Comparison of ENCODE assay signal across 8 mouse cellular contexts in the genomic region with DNA sequence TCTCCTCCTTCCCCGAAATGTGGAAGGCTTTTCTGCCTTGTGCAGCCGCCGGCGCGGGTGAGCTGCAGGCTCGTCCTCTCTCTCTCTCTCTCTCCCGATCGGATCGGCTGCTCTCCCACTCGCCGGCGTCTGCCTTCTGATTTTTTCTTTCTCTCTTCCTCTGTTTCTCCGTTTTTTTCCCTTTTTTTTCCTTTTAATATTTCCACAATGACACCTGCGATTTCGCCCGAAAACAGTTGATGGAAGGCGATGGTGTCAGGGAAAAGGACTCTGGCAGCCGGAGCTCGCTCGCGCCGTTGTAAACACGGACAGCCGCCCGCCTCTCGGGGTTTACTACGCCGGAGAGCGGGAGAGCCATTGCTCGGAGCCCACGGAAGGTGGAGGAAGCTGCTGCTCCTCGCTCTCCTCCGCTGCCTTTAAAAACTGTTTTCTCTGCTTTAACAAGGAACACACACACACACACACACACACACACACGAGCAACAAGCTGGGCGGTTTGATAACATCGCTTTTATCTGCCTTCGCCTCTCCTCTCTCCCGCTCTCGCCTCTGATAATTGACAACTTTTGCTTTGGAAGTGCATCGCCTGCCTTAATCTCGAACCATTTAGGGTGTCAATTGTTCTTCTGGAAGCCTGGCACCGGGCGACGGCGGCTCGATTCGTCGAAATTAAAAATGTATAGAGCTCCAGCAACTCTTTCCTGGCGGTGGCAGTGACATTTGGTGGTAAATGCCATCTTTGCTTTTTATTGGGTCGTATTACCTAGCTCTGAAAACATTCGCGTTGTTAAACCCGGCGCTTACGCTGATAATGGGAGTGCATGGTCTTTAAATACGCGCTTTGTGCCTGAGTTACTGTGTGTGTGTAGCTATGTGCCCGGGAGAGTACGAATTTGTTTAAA. TPM values are rescaled to one million over a fixed set of nuclear protein-coding genes. Genes with fewer than 3 reads are reported as not detected.
DNase-seq lines count a peak whose midpoint lies in the region; ATAC-seq and TF ChIP-seq lines count a peak whose summit lies in the region.

No protein-coding gene starts in this region.

- no peaks in the 10 kb centered on the region for H3K36me3 ChIP-seq in forebrain, postnatal 0 days (ENCODE audit: insufficient read depth)
- no peaks in the 10 kb centered on the region for H3K36me3 ChIP-seq in intestine, embryonic 16.5 days (ENCODE audit: control insufficient read depth, insufficient read depth, low read length)
- H3K36me3 ChIP-seq in liver, embryonic 13.5 days = 0 out of 2 replicates have a peak, but pooled peaks cover 6% of the 10 kb centered on the region
- H3K36me3 ChIP-seq in neural tube, embryonic 11.5 days (ENCODE audit: control insufficient read depth, insufficient read depth, low read length) = no peaks in the 10 kb centered on the region

- H3K27me3 ChIP-seq in forebrain, postnatal 0 days (ENCODE audit: insufficient read depth, low read length) = no peaks in the 10 kb centered on the region
- H3K27me3 ChIP-seq in intestine, embryonic 16.5 days (replicated peaks; ENCODE audit: control insufficient read depth, insufficient read depth, low read length) = no peaks in the 10 kb centered on the region
- H3K27me3 ChIP-seq in liver, embryonic 13.5 days = peaks cover 7% of the 10 kb centered on the region
- no peaks in the 10 kb centered on the region for H3K27me3 ChIP-seq in neural tube, embryonic 11.5 days (ENCODE audit: control insufficient read depth, insufficient read depth, low read length)

- no peak; the same call in 1 of the 2 replicates for ATAC-seq in forebrain, postnatal 0 days
- 0 out of 2 replicates have a peak, but pooled peaks have one; percentile 11 for ATAC-seq in intestine, embryonic 16.5 days
- peak; percentile 10; the same call in 1 of the 2 replicates for ATAC-seq in liver, embryonic 13.5 days (ENCODE audit: low read depth)
- ATAC-seq in neural tube, embryonic 11.5 days (ENCODE audit: insufficient read depth, low FRiP score, low TSS enrichment) = no peak

- peak overlapping the region; percentile 71 for H3K4me2 ChIP-seq in forebrain, postnatal 0 days (ENCODE audit: low read depth)
- peak overlapping the region; percentile 85 for H3K4me2 ChIP-seq in intestine, embryonic 16.5 days (ENCODE audit: low read depth, low read length)
- H3K4me2 ChIP-seq in liver, embryonic 13.5 days = peak overlapping the region; percentile 82
- H3K4me2 ChIP-seq in neural tube, embryonic 11.5 days (ENCODE audit: low read depth) = peak overlapping the region; percentile 74

- H3K27ac ChIP-seq in forebrain, postnatal 0 days (ENCODE audit: low read depth, low read length) = peak overlapping the region; percentile 99
- peak overlapping the region; percentile 86 for H3K27ac ChIP-seq in intestine, embryonic 16.5 days (ENCODE audit: low read length)
- H3K27ac ChIP-seq in liver, embryonic 13.5 days = peak overlapping the region; percentile 95
- H3K27ac ChIP-seq in neural tube, embryonic 11.5 days (ENCODE audit: low read depth, low read length) = peak overlapping the region; percentile 95

- TF ChIP-seq CTCF in forebrain, postnatal 0 days (IDR thresholded peaks at IDR 0.05; ENCODE audit: low read depth) = no peak

- peaks cover 21% of the 10 kb centered on the region for H3K4me1 ChIP-seq in forebrain, postnatal 0 days (ENCODE audit: insufficient read depth)
- peaks cover 15% of the 10 kb centered on the region; the same call in 1 of the 2 replicates for H3K4me1 ChIP-seq in intestine, embryonic 16.5 days (ENCODE audit: control insufficient read depth, insufficient read depth, low read length)
- H3K4me1 ChIP-seq in liver, embryonic 13.5 days (replicated peaks) = peaks cover 69% of the 10 kb centered on the region
- H3K4me1 ChIP-seq in neural tube, embryonic 11.5 days (ENCODE audit: control insufficient read depth, insufficient read depth, low read length) = peaks cover 26% of the 10 kb centered on the region

- 2% methylated on average over 59 of the region's 59 CpGs for WGBS in forebrain, postnatal 0 days
- WGBS in intestine, embryonic 16.5 days = under 1% methylated on average over 59 of the region's 59 CpGs
- under 1% methylated on average over 59 of the region's 59 CpGs for WGBS in liver, embryonic 13.5 days (ENCODE audit: insufficient replicate concordance)
- under 1% methylated on average over 57 of the region's 59 CpGs for WGBS in neural tube, embryonic 11.5 days

- peak overlapping the region; percentile 81 for H3K9ac ChIP-seq in forebrain, postnatal 0 days
- peak overlapping the region; percentile 84 for H3K9ac ChIP-seq in intestine, embryonic 16.5 days (ENCODE audit: low read depth, low read length)
- peak overlapping the region; percentile 99 for H3K9ac ChIP-seq in liver, embryonic 13.5 days
- H3K9ac ChIP-seq in neural tube, embryonic 11.5 days (ENCODE audit: low read length) = peak overlapping the region; percentile 95

- peak overlapping the region; percentile 85 for H3K4me3 ChIP-seq in forebrain, postnatal 0 days (ENCODE audit: low read depth, low read length)
- H3K4me3 ChIP-seq in intestine, embryonic 16.5 days (ENCODE audit: low read length) = peak overlapping the region; percentile 79
- peak overlapping the region; percentile 95 for H3K4me3 ChIP-seq in liver, embryonic 13.5 days (replicated peaks)
- H3K4me3 ChIP-seq in neural tube, embryonic 11.5 days (ENCODE audit: low read depth, low read length) = peak overlapping the region; percentile 84

- DNase-seq in gastrocnemius, adult 18-20 months (ENCODE audit: low spot score) = peak; percentile 32
- DNase-seq in gastrocnemius, adult 8-10 months (ENCODE audit: low spot score in 2 of 2) = no peak
- DNase-seq in brain, adult 2 months (ENCODE audit: low read depth, low spot score) = peak; percentile 50
- DNase-seq in forebrain, postnatal 0 days = peak; percentile 68
- DNase-seq in liver, embryonic 13.5 days = peak; percentile 48
- peak; percentile 65 for DNase-seq in neural tube, embryonic 11.5 days (ENCODE audit: low spot score)
- DNase-seq in thymus, postnatal 10 days (ENCODE audit: low spot score in 2 of 2) = peak; percentile 33 to 41

- no peaks in the 10 kb centered on the region for H3K9me3 ChIP-seq in forebrain, postnatal 0 days (ENCODE audit: low read length)
- no peaks in the 10 kb centered on the region for H3K9me3 ChIP-seq in intestine, embryonic 16.5 days (ENCODE audit: control insufficient read depth, low read length)
- H3K9me3 ChIP-seq in liver, embryonic 13.5 days (replicated peaks) = no peaks in the 10 kb centered on the region
- no peaks in the 10 kb centered on the region for H3K9me3 ChIP-seq in neural tube, embryonic 11.5 days (ENCODE audit: control insufficient read depth, low read length)

RNA-seq across cellular contexts. Expression of gene Med13l, which starts 0.9 kb away (rescaled TPM):
- total RNA-seq in gastrocnemius, adult 18-20 months (2021) = 10 to 100 TPM; 25.1 to 25.6 TPM
- total RNA-seq in gastrocnemius, adult 8-10 months (2022) = 10 to 100 TPM; 24.6 to 32.4 (median 26.1) TPM
- 27.9 and 31.0 TPM in 2 replicates for total RNA-seq in forebrain, postnatal 0 days (2014; rRNA removed)
- polyA plus RNA-seq in forebrain, postnatal 0 days (2015; fragmentation: Nextera tagmentation; extraction: Ambion mirVana) = 9.1 and 12.5 TPM in 2 replicates
- 6.4 and 6.6 TPM in 2 replicates for polyA plus RNA-seq in intestine, embryonic 16.5 days (2015; fragmentation: Nextera tagmentation; extraction: Ambion mirVana)
- 10.1 and 10.2 TPM in 2 replicates for polyA plus RNA-seq in liver, embryonic 13.5 days (2015; fragmentation: Nextera tagmentation; extraction: Ambion mirVana)
- 14.6 and 15.8 TPM in 2 replicates for polyA plus RNA-seq in neural tube, embryonic 11.5 days (2014; fragmentation: Nextera tagmentation; extraction: Ambion mirVana)

Comparison
In these comparisons a context has a peak if more than half of its experiments do, and no peak if none do; other contexts are left out.
1. DNase-seq: peak in gastrocnemius, adult 18-20 months (single experiment), brain, adult 2 months (single experiment), forebrain, postnatal 0 days (single experiment), liver, embryonic 13.5 days (single experiment), neural tube, embryonic 11.5 days (single experiment) and thymus, postnatal 10 days (2 of 2); none in gastrocnemius, adult 8-10 months (0 of 2).
2. ATAC-seq: peak in intestine, embryonic 16.5 days (single experiment) and liver, embryonic 13.5 days (single experiment); none in forebrain, postnatal 0 days (single experiment) and neural tube, embryonic 11.5 days (single experiment).
3. Peak in every context shown above with its lines, with median percentiles within 50 percentile points of each other: H3K27ac ChIP-seq, H3K4me2 ChIP-seq, H3K4me3 ChIP-seq and H3K9ac ChIP-seq.